Mouse (Mus musculus): Measurements from ENCODE around the gene Lztfl1. TPM values are rescaled to one million over a fixed set of nuclear protein-coding genes. Genes with fewer than 3 reads are reported as not detected.

Lztfl1 gene
- total and polyA plus RNA-seq, 3 experiments, result 17.8 to 28.3 (median 25.6) TPM

- H3K4me3 ChIP-seq (replicated peaks in 1 of 3; ENCODE audit: low read depth in 2 of 3, low read length in 2 of 3, poor library complexity in 1 of 3), result peak overlapping the region in 2 of 3 experiments; percentile 15 to 41
- no peak for TF ChIP-seq ZKSCAN1 (IDR thresholded peaks at IDR 0.05; ENCODE audit: borderline replicate concordance, low read depth, low read length)
- no peak for TF ChIP-seq PAX5 (IDR thresholded peaks at IDR 0.05; ENCODE audit: low read length)
- TF ChIP-seq JUND (conservative IDR thresholded peaks at IDR 0.05; ENCODE audit: low read depth, low read length), result peak; percentile 11; the same call in 1 of the 2 replicates
- TF ChIP-seq BHLHE40 (IDR thresholded peaks at IDR 0.05; ENCODE audit: low read depth, low read length), result peak; percentile 72
- peak; percentile 56; the same call in 1 of the 2 replicates for TF ChIP-seq MEF2A (IDR thresholded peaks at IDR 0.05; ENCODE audit: borderline replicate concordance, low read depth, low read length)
- TF ChIP-seq USF1 (IDR thresholded peaks at IDR 0.05; ENCODE audit: low read depth, low read length), result no peak
- peak; percentile 57; the same call in 1 of the 2 replicates for TF ChIP-seq CHD2 (IDR thresholded peaks at IDR 0.05; ENCODE audit: low read length)
- TF ChIP-seq RCOR1 (conservative IDR thresholded peaks at IDR 0.05; ENCODE audit: low read depth, low read length), result 0 out of 2 replicates have a peak, but pooled peaks have one; percentile 26
- TF ChIP-seq MXI1 (IDR thresholded peaks at IDR 0.05; ENCODE audit: low read depth, low read length), result peak; percentile 33; the same call in 1 of the 2 replicates
- peak; percentile 76 for TF ChIP-seq TCF12 (IDR thresholded peaks at IDR 0.05; ENCODE audit: low read depth, low read length)
- TF ChIP-seq MYC (IDR thresholded peaks at IDR 0.05; ENCODE audit: low read depth, low read length), result peak; percentile 48; the same call in 1 of the 2 replicates
- 0 out of 2 replicates have a peak, but pooled peaks have one; percentile 29 for TF ChIP-seq E2F4 (IDR thresholded peaks at IDR 0.05; ENCODE audit: insufficient replicate concordance, low read depth, low read length)
- TF ChIP-seq MAX (IDR thresholded peaks at IDR 0.05; ENCODE audit: low read length), result peak; percentile 62
- TF ChIP-seq SMC3 (IDR thresholded peaks at IDR 0.05; ENCODE audit: low read depth, low read length), result no peak; the same call in 1 of the 2 replicates
- no peak for TF ChIP-seq CHD1 (IDR thresholded peaks at IDR 0.05; ENCODE audit: low read depth, low read length)
- no peak for TF ChIP-seq ZNF384 (IDR thresholded peaks at IDR 0.05; ENCODE audit: low read depth, low read length)
- peak; percentile 81 for TF ChIP-seq IRF4 (IDR thresholded peaks at IDR 0.05; ENCODE audit: low read depth, low read length)
- TF ChIP-seq SIN3A (IDR thresholded peaks at IDR 0.05; ENCODE audit: low read length), result no peak; the same call in 1 of the 2 replicates
- no peak for TF ChIP-seq POLR2A (IDR thresholded peaks at IDR 0.05; ENCODE audit: low read depth, low read length)
- TF ChIP-seq ETS1 (conservative IDR thresholded peaks at IDR 0.05; ENCODE audit: low read depth, low read length), result peak; percentile 63
- peak; percentile 83 for TF ChIP-seq EP300 (IDR thresholded peaks at IDR 0.05; ENCODE audit: low read length)
- TF ChIP-seq MAFK (IDR thresholded peaks at IDR 0.05; ENCODE audit: insufficient replicate concordance, low read length), result peak; percentile 69
- 0 out of 2 replicates have a peak, but pooled peaks have one; percentile 39 for TF ChIP-seq KAT2A (IDR thresholded peaks at IDR 0.05; ENCODE audit: insufficient replicate concordance, low read length)
- H3K4me1 ChIP-seq (ENCODE audit: control insufficient read depth in 1 of 2, insufficient read depth in 2 of 2), result peaks cover 3 to 30% of the 10 kb centered on the region in 2 experiments; a peak in 3 of 4 replicates
- H3K36me3 ChIP-seq (replicated peaks in 1 of 2; ENCODE audit: control insufficient read depth in 1 of 2, insufficient read depth in 1 of 2, low read length in 1 of 2), result no peaks in the 10 kb centered on the region
- dilution Hi-C loops (cut with MboI; ENCODE audit: extremely low pct_ligation_motif_present, extremely low pct_unique_long_range_greater_than_20kb, low sequenced_read_pairs) (no loop called here), in situ Hi-C loops (cut with MboI; ENCODE audit: low pct_ligation_motif_present, low pct_unique_long_range_greater_than_20kb, low sequenced_read_pairs) (loop anchor here (10.0 kb wide), 1 partner anchor 48 kb away; the partner anchor contains the start of gene Lztfl1)
- H3K79me2 ChIP-seq (replicated peaks; ENCODE audit: control insufficient read depth, extremely low read depth, insufficient read depth, poor library complexity, severe bottlenecking), result no peaks in the 10 kb centered on the region
- DNase-seq (ENCODE audit: extremely low read depth), result peak; percentile 83
- H3K4me2 ChIP-seq (ENCODE audit: insufficient read depth, low read depth, poor library complexity, severe bottlenecking), result peak overlapping the region; percentile 85
- H3K9me3 ChIP-seq (replicated peaks; ENCODE audit: low read length), result no peaks in the 10 kb centered on the region
- no peak overlapping the region for H3K9ac ChIP-seq (ENCODE audit: insufficient read depth, low read depth)
- no peak overlapping the region for H3K27ac ChIP-seq (ENCODE audit: insufficient read depth, low read depth)
- H3K27me3 ChIP-seq (replicated peaks), result no peaks in the 10 kb centered on the region
Measured at GRCm38 (mm10) chr9:123762886-123763285, 45.4 kb upstream of the Lztfl1 start.
